Mouse (Mus musculus) midbrain, embryonic 11.5 days (tissue): Measurements from ENCODE around the gene Runx2. TPM values are rescaled to one million over a fixed set of nuclear protein-coding genes. Genes with fewer than 3 reads are reported as not detected.

Experiments used
- ATAC-seq: fragments of 200-750 bp; cut with Nextera tagmentation; 2 replicates; pipeline ENCODE4 v1.8.0; 2017; ENCODE audit warnings: moderate TSS enrichment, moderate library complexity; ENCODE audit not compliant: low FRiP score
- DNase-seq: peaks from one replicate; pipeline ENCODE4 v3.0.0; 2015; ENCODE audit warnings: low spot score; ENCODE audit errors: missing footprints
- H3K27ac ChIP-seq: fragments of 300-500 bp; sonication (generic); 2 replicates; pipeline ENCODE4 v1.5.1; 2014; ENCODE audit warnings: low read depth, low read length
- H3K27me3 ChIP-seq: fragments of 300-500 bp; sonication (generic); 2 replicates; pipeline ENCODE4 v1.6.1; 2014; ENCODE audit warnings: mild to moderate bottlenecking, low read length, moderate library complexity, mixed read lengths; ENCODE audit not compliant: control insufficient read depth, insufficient read depth
- H3K36me3 ChIP-seq: fragments of 300-500 bp; sonication (generic); 2 replicates; pipeline ENCODE4 v1.6.1; 2014; ENCODE audit warnings: mild to moderate bottlenecking, low read length, moderate library complexity, mixed read lengths; ENCODE audit not compliant: control insufficient read depth, insufficient read depth
- H3K4me1 ChIP-seq: fragments of 300-500 bp; sonication (generic); 2 replicates; pipeline ENCODE4 v1.6.1; 2014; ENCODE audit warnings: low read length; ENCODE audit not compliant: control insufficient read depth, insufficient read depth
- H3K4me2 ChIP-seq: fragments of 300-500 bp; sonication (generic); 2 replicates; pipeline ENCODE4 v1.6.1; 2014; ENCODE audit warnings: mild to moderate bottlenecking, moderate library complexity
- H3K4me3 ChIP-seq: fragments of 300-500 bp; sonication (generic); 2 replicates; pipeline ENCODE4 v1.5.1; 2014; ENCODE audit warnings: low read depth, low read length
- H3K9ac ChIP-seq: fragments of 300-500 bp; sonication (generic); 2 replicates; pipeline ENCODE4 v1.6.1; 2014; ENCODE audit warnings: low read length
- H3K9me3 ChIP-seq: fragments of 300-500 bp; sonication (generic); 2 replicates; pipeline ENCODE4 v1.6.1; 2016; ENCODE audit warnings: low read length; ENCODE audit not compliant: control insufficient read depth
- WGBS: fragments of 180-500 bp; shearing (Covaris S2); extraction: QIAGEN DNeasy Blood & Tissue Kit; methylation state at CpG from one replicate; pipeline ENCODE4 v1.1.7; 2014; 5-methylcytosine and 5-hydroxymethylcytosine counted together
- polyA plus RNA-seq: library from polyadenylated mRNA; unstranded; fragments of >200 nt; fragmentation: Nextera tagmentation; extraction: Ambion mirVana; gene quantifications from 2 replicates; pipeline ENCODE4 v1.2.1, GENCODE M21; 2014

The Runx2 gene
- polyA plus RNA-seq, 1 experiment from 2014 or later, result 0.46 TPM

- Histone ChIP-seq H3K27me3 (no peaks in the 10 kb centered on the region), H3K4me1 (no peaks in the 10 kb centered on the region), H3K27ac (no peak overlapping the region), H3K9me3 (no peaks in the 10 kb centered on the region), H3K4me2 (no peak overlapping the region), H3K36me3 (no peaks in the 10 kb centered on the region), H3K4me3 (no peak overlapping the region), H3K9ac (no peak overlapping the region)
- DNase-seq (peak; percentile 69), ATAC-seq (no peak)
- 93% methylated on average over 5 of the region's 5 CpGs for WGBS
Measured at GRCm38 (mm10) chr17:44566992-44567391, 247.6 kb downstream of the Runx2 start.

- ATAC-seq (no peak), DNase-seq (peak; percentile 60)
- Histone ChIP-seq H3K9ac (no peak overlapping the region), H3K4me3 (no peak overlapping the region), H3K36me3 (no peaks in the 10 kb centered on the region), H3K27ac (no peak overlapping the region), H3K27me3 (no peaks in the 10 kb centered on the region), H3K4me1 (no peaks in the 10 kb centered on the region), H3K9me3 (no peaks in the 10 kb centered on the region), H3K4me2 (no peak overlapping the region)
- 88% methylated on average over 8 of the region's 8 CpGs for WGBS
Measured at GRCm38 (mm10) chr17:44565884-44566515, 248.6 kb downstream of the Runx2 start.

GRCm38 (mm10) chr17:44565311-44565831, 249.2 kb downstream of the Runx2 start:
- Histone ChIP-seq H3K9ac (no peak overlapping the region), H3K4me2 (no peak overlapping the region), H3K36me3 (no peaks in the 10 kb centered on the region), H3K27me3 (no peaks in the 10 kb centered on the region), H3K27ac (no peak overlapping the region), H3K9me3 (no peaks in the 10 kb centered on the region), H3K4me1 (no peaks in the 10 kb centered on the region), H3K4me3 (no peak overlapping the region)
- ATAC-seq (no peak), DNase-seq (no peak)
- WGBS, result 87% methylated on average over 14 of the region's 14 CpGs

GRCm38 (mm10) chr17:44564611-44565198, 249.9 kb downstream of the Runx2 start:
- WGBS, result 89% methylated on average over 4 of the region's 4 CpGs
- Histone ChIP-seq H3K9me3 (no peaks in the 10 kb centered on the region), H3K27me3 (no peaks in the 10 kb centered on the region), H3K36me3 (no peaks in the 10 kb centered on the region), H3K4me2 (no peak overlapping the region), H3K4me3 (no peak overlapping the region), H3K9ac (no peak overlapping the region), H3K4me1 (no peaks in the 10 kb centered on the region), H3K27ac (no peak overlapping the region)
- DNase-seq (peak; percentile 77), ATAC-seq (no peak)

- no peak overlapping the region for H3K4me2 ChIP-seq
- peak; percentile 82 for DNase-seq
- H3K4me1 ChIP-seq, result no peaks in the 10 kb centered on the region
- H3K4me3 ChIP-seq, result no peak overlapping the region
- H3K27ac ChIP-seq, result no peak overlapping the region
- no peaks in the 10 kb centered on the region for H3K27me3 ChIP-seq
- no peaks in the 10 kb centered on the region for H3K36me3 ChIP-seq
- no peak for ATAC-seq
- WGBS, result 66% methylated on average over 7 of the region's 7 CpGs
- no peaks in the 10 kb centered on the region for H3K9me3 ChIP-seq
- no peak overlapping the region for H3K9ac ChIP-seq
Measured at GRCm38 (mm10) chr17:44560016-44560415, 254.6 kb downstream of the Runx2 start.

GRCm38 (mm10) chr17:44557199-44558111, 257.1 kb downstream of the Runx2 start:
- Histone ChIP-seq H3K4me2 (no peak overlapping the region), H3K4me3 (no peak overlapping the region), H3K4me1 (no peaks in the 10 kb centered on the region), H3K27ac (no peak overlapping the region), H3K27me3 (no peaks in the 10 kb centered on the region), H3K36me3 (no peaks in the 10 kb centered on the region), H3K9ac (no peak overlapping the region), H3K9me3 (no peaks in the 10 kb centered on the region)
- DNase-seq, result no peak
- 89% methylated on average over 16 of the region's 16 CpGs for WGBS
- ATAC-seq, result no peak

- H3K4me1 ChIP-seq, result no peaks in the 10 kb centered on the region
- H3K27me3 ChIP-seq, result no peaks in the 10 kb centered on the region
- H3K9me3 ChIP-seq, result no peaks in the 10 kb centered on the region
- WGBS, result 90% methylated on average over 4 of the region's 4 CpGs
- H3K27ac ChIP-seq, result no peak overlapping the region
- DNase-seq (no peak), ATAC-seq (no peak)
- H3K36me3 ChIP-seq, result no peaks in the 10 kb centered on the region
- H3K9ac ChIP-seq, result no peak overlapping the region
- H3K4me3 ChIP-seq, result no peak overlapping the region
- no peak overlapping the region for H3K4me2 ChIP-seq
Measured at GRCm38 (mm10) chr17:44554941-44555340, 259.7 kb downstream of the Runx2 start.

- no peaks in the 10 kb centered on the region for H3K27me3 ChIP-seq
- ATAC-seq (no peak), DNase-seq (no peak)
- no peak overlapping the region for H3K4me3 ChIP-seq
- H3K27ac ChIP-seq, result no peak overlapping the region
- no peaks in the 10 kb centered on the region for H3K4me1 ChIP-seq
- 74% methylated on average over 2 of the region's 2 CpGs for WGBS
- no peaks in the 10 kb centered on the region for H3K9me3 ChIP-seq
- H3K4me2 ChIP-seq, result no peak overlapping the region
- H3K36me3 ChIP-seq, result no peaks in the 10 kb centered on the region
- no peak overlapping the region for H3K9ac ChIP-seq
Measured at GRCm38 (mm10) chr17:44549551-44549950, 265.0 kb downstream of the Runx2 start.

- H3K4me1 ChIP-seq, result no peaks in the 10 kb centered on the region
- 81% methylated on average over 4 of the region's 4 CpGs for WGBS
- no peaks in the 10 kb centered on the region for H3K9me3 ChIP-seq
- H3K27me3 ChIP-seq, result no peaks in the 10 kb centered on the region
- no peaks in the 10 kb centered on the region for H3K36me3 ChIP-seq
- H3K4me3 ChIP-seq, result no peak overlapping the region
- no peak overlapping the region for H3K9ac ChIP-seq
- H3K27ac ChIP-seq, result no peak overlapping the region
- no peak for DNase-seq
- ATAC-seq, result no peak
- H3K4me2 ChIP-seq, result no peak overlapping the region
Measured at GRCm38 (mm10) chr17:44547922-44548321, 266.7 kb downstream of the Runx2 start.
